Mouse (Mus musculus) right cerebral cortex, postnatal 14 days (tissue): ENCODE results near the gene Kcnab2.

Source experiments
- DNase-seq: peaks from one replicate; pipeline ENCODE4 v3.0.0; 2022

Gene Kcnab2

DNA sequence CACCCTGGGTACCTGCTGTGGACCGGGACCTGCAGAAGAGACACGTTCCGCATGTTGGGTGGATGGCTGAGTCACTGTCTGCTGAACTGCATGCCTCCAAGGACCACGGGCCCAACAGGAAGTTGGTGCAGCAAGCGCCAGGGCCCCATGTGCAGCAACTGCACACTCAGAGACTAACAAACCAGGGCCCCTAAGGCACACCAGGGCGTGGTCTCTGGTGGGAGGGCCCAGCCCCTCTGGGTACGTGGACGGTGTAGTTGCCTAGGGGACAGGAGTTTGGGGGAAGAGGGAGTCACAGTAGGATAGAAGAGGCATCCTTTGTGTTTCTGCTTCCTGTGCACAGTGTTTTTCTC, 29.0 kb downstream of the Kcnab2 start:
- DNase-seq = no peak

- DNase-seq = no peak
These were observed 29.7 kb downstream of the Kcnab2 start for GRCm38 (mm10) chr4:152447731-152448665.

GRCm38 (mm10) chr4:152446178-152446577, 31.5 kb downstream of the Kcnab2 start:
- DNase-seq = no peak

- DNase-seq = no peak
These were observed 36.1 kb downstream of the Kcnab2 start for GRCm38 (mm10) chr4:152441536-152441935.

- DNase-seq = no peak
These were observed 36.8 kb downstream of the Kcnab2 start for GRCm38 (mm10) chr4:152440882-152441281.

DNA sequence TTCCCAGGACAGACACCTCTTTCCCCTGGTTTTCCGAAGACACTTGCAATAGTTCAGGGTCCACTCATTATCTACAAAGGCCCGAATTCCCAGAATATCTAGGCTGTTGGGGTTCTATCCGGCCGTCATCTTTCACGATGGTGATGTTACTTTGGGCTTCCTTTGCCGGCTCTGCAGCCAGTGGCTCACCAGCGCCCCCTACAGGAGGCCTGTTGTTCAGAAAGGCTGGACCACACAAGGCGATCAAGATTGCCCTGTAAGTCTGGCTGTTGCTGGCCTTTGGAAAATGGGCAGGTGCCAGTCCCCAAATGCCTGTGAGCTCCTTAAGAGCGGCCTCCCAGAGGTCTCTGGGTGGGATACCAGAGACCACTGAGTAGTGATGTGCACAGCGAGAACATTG, 42.4 kb downstream of the Kcnab2 start:
- peak; percentile 89 for DNase-seq

- DNase-seq = peak; percentile 97
These were observed 42.8 kb downstream of the Kcnab2 start for GRCm38 (mm10) chr4:152434836-152435235.

GRCm38 (mm10) chr4:152432308-152432707, 45.4 kb downstream of the Kcnab2 start:
- peak; percentile 47 for DNase-seq

DNA sequence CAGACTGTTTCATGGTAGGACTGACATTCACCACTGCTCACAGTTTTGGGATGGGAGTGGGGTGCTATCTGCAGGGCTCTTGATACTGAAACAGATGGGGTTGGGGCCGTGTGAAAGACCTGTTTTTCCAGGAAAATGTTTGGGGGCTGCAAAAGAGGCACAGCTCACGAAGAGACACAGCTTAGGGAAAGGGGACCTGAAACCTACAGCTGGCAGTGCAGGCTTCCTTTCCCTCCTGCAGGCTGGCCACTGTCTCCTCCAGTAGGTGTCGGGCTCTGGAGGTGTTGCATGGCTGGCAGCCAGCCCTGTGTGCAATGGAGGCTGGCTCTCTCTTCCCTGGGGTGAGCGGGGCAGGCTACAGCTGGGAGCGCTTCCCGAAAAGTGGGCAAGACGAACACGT, 49.4 kb downstream of the Kcnab2 start:
- no peak for DNase-seq

DNA sequence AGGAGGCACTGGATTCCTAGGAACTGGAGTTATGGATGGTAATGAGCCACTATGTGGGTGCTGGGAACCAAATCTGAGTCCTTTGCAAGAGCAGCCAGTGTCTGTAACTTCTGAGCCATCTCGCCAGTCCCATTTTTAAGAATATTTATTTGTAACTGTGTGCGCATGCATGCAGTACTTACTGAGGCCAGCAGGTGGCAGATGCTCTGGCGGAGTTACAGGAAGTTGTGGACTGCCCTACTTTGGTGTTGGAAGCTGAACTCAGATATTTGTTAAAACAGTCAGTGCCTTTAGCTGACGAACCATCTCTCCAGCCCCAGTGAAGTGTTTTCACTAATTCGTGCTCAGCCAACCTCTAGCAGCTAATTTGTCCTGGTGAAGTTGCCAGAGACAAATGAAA, 52.7 kb downstream of the Kcnab2 start:
- no peak for DNase-seq

GRCm38 (mm10) chr4:152424341-152424740, 53.3 kb downstream of the Kcnab2 start:
- DNase-seq = no peak

GRCm38 (mm10) chr4:152423576-152423975, 54.1 kb downstream of the Kcnab2 start:
- no peak for DNase-seq

DNA sequence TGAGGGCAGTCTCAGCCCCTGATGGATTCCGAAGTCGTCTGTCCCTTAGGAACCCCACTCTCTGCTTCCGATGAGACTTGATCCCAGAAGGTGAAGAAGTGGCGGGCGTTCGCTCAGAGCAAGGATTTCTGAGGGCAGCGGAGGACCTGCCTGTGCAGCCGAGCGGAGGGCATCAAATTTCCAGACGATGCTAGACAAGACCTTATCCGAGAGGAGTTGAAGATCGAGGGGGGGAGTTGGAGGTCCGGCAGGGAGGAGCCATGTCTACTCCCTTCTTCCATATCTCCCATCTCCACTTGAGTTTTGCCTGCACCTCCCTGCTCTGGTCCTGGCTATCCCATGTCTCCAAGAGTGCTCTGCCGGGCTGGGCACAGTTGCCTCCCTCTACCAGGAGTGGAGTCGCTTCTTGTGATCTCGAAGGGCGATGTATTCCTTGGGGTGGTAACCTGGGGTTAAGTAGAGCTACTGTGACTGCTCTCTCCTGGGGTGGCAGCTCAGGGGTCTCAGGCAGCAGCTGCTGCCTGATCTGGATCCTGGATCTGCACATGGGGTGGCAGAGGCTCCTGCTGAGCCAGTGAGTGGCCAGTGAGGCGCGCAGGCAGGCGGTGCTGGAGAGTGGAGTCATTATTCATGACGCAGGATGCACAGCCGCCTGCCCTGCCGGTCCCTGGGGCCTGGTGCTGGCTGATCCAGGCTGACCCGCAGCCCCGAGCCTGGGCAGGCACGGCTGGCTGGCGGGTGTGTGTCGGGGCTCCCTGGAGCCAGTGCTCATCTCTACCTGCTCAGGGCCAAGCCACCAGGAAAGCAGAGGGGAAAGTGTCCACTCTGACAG, 59.2 kb downstream of the Kcnab2 start:
- no peak for DNase-seq

DNA sequence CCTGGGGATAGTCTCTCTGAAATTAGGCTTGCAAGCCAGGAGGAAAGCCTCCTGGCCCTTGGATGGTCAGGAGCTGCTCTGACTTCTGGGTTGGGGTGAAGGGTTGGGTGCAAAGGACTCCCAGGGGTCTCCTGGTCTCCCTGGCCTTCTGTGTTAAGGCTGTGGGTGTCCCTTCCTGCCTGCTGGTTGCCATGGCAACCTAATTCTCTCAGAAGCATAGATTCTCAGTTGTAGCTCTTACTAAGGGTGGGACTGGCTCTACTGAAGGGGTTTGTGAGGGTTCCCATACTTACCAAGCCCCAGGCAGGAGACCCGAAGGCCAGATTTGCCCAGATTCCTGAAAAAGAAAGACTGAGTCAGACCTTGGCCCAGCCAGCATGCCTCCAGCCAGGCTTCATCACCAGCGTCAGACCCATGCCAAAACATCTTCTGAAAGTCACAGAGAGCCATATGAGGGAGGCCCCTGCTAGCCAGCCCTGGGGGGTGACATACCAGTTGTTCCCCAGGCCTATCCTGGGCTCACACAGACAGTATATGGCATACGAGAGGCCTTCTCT, 65.1 kb downstream of the Kcnab2 start:
- no peak for DNase-seq

- DNase-seq = no peak
These were observed 66.7 kb downstream of the Kcnab2 start for GRCm38 (mm10) chr4:152410961-152411360.

GRCm38 (mm10) chr4:152406531-152406930, 71.1 kb downstream of the Kcnab2 start:
- DNase-seq = no peak

GRCm38 (mm10) chr4:152405671-152406201, 71.9 kb downstream of the Kcnab2 start:
- DNase-seq = no peak

- DNase-seq = no peak
These were observed 72.5 kb downstream of the Kcnab2 start for GRCm38 (mm10) chr4:152405143-152405542.

DNA sequence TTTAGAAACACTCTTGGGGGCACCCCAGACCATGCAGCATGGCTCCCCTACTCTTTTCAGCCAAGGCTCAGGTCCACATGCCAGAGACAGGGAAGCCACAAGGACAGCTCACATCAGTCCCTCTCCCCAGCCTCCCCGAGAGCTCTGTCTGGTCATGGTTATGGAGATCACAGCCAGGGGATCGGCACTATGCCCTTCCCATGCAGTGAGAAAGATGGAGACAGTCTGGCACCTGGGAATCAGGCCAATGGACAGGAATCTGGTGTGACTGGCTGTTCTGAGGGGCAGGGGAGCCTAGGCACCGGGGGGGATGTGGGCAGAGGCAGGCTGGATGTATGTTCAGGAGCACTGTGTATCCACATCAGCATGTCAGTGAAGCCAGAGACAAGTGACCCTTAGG, 78.7 kb downstream of the Kcnab2 start:
- DNase-seq = no peak

DNA sequence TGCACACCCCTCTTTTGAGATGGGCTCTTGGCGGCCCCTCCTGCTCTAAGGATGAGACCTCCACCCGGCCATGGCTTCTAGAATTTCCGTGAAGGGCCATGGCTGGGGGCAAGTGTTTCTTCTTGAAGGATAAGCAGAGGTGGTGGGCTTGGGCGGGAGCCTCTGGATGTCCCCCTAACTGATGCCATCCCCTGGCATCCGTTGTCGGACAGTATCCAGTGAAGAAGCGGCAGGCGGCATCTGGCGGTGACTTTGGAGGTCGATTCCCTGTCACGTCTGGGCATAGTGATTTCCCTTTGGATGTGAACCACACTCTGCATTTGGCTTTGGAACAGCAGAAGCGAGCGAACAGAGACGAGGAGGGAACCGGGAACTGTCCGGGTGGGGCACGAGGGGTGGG, 85.0 kb downstream of the Kcnab2 start:
- DNase-seq = no peak

DNA sequence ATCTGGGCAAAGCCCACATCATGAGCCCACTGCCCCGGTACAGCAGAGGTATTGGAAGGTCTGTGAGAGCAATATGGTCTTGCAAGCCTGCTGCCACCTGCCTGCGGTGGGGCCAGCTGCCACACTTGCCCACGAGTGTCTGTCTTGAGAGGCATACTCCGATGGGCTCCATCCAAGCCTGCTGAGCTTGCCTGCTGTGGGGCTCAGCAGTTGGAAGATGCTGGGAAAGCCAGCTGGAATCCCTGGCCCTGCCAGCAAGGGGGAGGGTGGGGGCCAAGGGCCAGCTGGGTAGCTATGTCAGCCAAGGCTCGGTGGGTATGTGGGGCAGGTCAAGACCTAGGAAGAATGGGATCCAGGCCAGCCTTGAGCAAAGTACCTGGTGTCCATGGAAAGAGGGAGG, 85.5 kb downstream of the Kcnab2 start:
- DNase-seq = peak; percentile 66

GRCm38 (mm10) chr4:152385644-152386043, 92.0 kb downstream of the Kcnab2 start:
- DNase-seq = no peak

GRCm38 (mm10) chr4:152382528-152383252, 95.0 kb downstream of the Kcnab2 start:
- DNase-seq = no peak
